Mouse (Mus musculus): ENCODE results near the gene Rpl18.

Gene Rpl18

GRCm38 (mm10) chr7:45714630-45715089, 597 bp upstream of the Rpl18 start:
- no peak for DNase-seq

GRCm38 (mm10) chr7:45715741-45716459, 643 bp downstream of the Rpl18 start:
- DNase-seq, result peak; percentile 29

GRCm38 (mm10) chr7:45716460-45716857, 1.2 kb downstream of the Rpl18 start:
- no peak for DNase-seq

GRCm38 (mm10) chr7:45716952-45717917, 2.0 kb downstream of the Rpl18 start:
- DNase-seq, result no peak

GRCm38 (mm10) chr7:45717918-45718297, 2.7 kb downstream of the Rpl18 start, which contains the start of gene Sphk2:
Gene Sphk2 (minus strand): TSS chr7:45718002.
- peak; percentile 98 for DNase-seq

- DNase-seq, result no peak
These were observed 3.1 kb downstream of the Rpl18 start for GRCm38 (mm10) chr7:45718331-45718730.

GRCm38 (mm10) chr7:45719180-45719579, 3.9 kb downstream of the Rpl18 start:
- no peak for DNase-seq

- no peak for DNase-seq
These were observed 4.6 kb downstream of the Rpl18 start for GRCm38 (mm10) chr7:45719738-45720412.

- DNase-seq, result no peak
These were observed 5.4 kb downstream of the Rpl18 start, which contains the start of gene Fam83e for GRCm38 (mm10) chr7:45720413-45721233. Gene Fam83e (plus strand): TSS chr7:45721212.

GRCm38 (mm10) chr7:45721234-45721571, 5.9 kb downstream of the Rpl18 start:
- no peak for DNase-seq

- DNase-seq, result no peak
These were observed 6.5 kb downstream of the Rpl18 start for GRCm38 (mm10) chr7:45721642-45722347.

GRCm38 (mm10) chr7:45722348-45722713, 7.1 kb downstream of the Rpl18 start:
- no peak for DNase-seq

GRCm38 (mm10) chr7:45723301-45723700, 8.0 kb downstream of the Rpl18 start:
- DNase-seq, result no peak

- DNase-seq, result no peak
These were observed 8.5 kb downstream of the Rpl18 start for GRCm38 (mm10) chr7:45723781-45724180.

- DNase-seq, result no peak
These were observed 9.9 kb downstream of the Rpl18 start for GRCm38 (mm10) chr7:45725151-45725550.

- DNase-seq, result no peak
These were observed 10.5 kb downstream of the Rpl18 start, which contains the start of gene Spaca4 for GRCm38 (mm10) chr7:45725713-45726112. Gene Spaca4 (minus strand): TSS chr7:45725813.

GRCm38 (mm10) chr7:45726419-45726818, 11.2 kb downstream of the Rpl18 start:
- no peak for DNase-seq

- no peak for DNase-seq
These were observed 12.4 kb downstream of the Rpl18 start for GRCm38 (mm10) chr7:45727625-45728024.

- DNase-seq, result no peak
These were observed 15.6 kb downstream of the Rpl18 start for GRCm38 (mm10) chr7:45730727-45731431.

GRCm38 (mm10) chr7:45733477-45733876, 18.2 kb downstream of the Rpl18 start:
- DNase-seq, result no peak

Measured in cerebellum, adult 11 months (tissue).